ENCODE assay signal across 7 mouse cellular contexts in genomic region chr11:75169405-75170080, GRCm38 (mm10). TPM values are rescaled to one million over a fixed set of nuclear protein-coding genes. Genes with fewer than 3 reads are reported as not detected.
DNase-seq lines count a peak whose midpoint lies in the region; ATAC-seq and TF ChIP-seq lines count a peak whose summit lies in the region.

Gene Hic1 (minus strand): TSS chr11:75169519.

- no peaks in the 10 kb centered on the region for H3K9me3 ChIP-seq in lung, embryonic 14.5 days (ENCODE audit: low read depth, low read length)
- no peaks in the 10 kb centered on the region for H3K9me3 ChIP-seq in heart, embryonic 10.5 days
- no peaks in the 10 kb centered on the region for H3K9me3 ChIP-seq in limb, embryonic 11.5 days (ENCODE audit: control insufficient read depth, low read length)
- H3K9me3 ChIP-seq in neural tube, embryonic 15.5 days (replicated peaks): no peaks in the 10 kb centered on the region

- TF ChIP-seq CTCF in lung, embryonic 14.5 days (IDR thresholded peaks at IDR 0.05; ENCODE audit: low read depth): no peak

- peak; percentile 69 for DNase-seq in lung, embryonic 14.5 days
- DNase-seq in lung, postnatal 14 days: no peak
- DNase-seq in heart, embryonic 10.5 days (ENCODE audit: low spot score): no peak
- DNase-seq in limb, embryonic 11.5 days (ENCODE audit: low spot score): peak; percentile 41
- DNase-seq in layer of hippocampus, postnatal 25 days (ENCODE audit: extremely low spot score in 1 of 2, low spot score in 1 of 2): no peak

- H3K4me1 ChIP-seq in lung, embryonic 14.5 days (ENCODE audit: insufficient read depth): peaks cover 2% of the 10 kb centered on the region
- H3K4me1 ChIP-seq in brown adipose tissue, adult 24 weeks (ENCODE audit: control insufficient read depth, insufficient read depth, insufficient read length, low read length): peaks cover 5% of the 10 kb centered on the region; the same call in 1 of the 2 replicates
- peaks cover 90% of the 10 kb centered on the region for H3K4me1 ChIP-seq in heart, embryonic 10.5 days
- peaks cover 48% of the 10 kb centered on the region for H3K4me1 ChIP-seq in limb, embryonic 11.5 days (ENCODE audit: control insufficient read depth, insufficient read depth, low read length)
- H3K4me1 ChIP-seq in neural tube, embryonic 15.5 days: peaks cover 95% of the 10 kb centered on the region

- 2% methylated on average over 23 of the region's 23 CpGs for WGBS in lung, embryonic 14.5 days
- WGBS in heart, embryonic 10.5 days: 8% methylated on average over 23 of the region's 23 CpGs
- WGBS in limb, embryonic 11.5 days: 5% methylated on average over 23 of the region's 23 CpGs
- WGBS in neural tube, embryonic 15.5 days: 7% methylated on average over 23 of the region's 23 CpGs

- peaks cover 32% of the 10 kb centered on the region for H3K36me3 ChIP-seq in lung, embryonic 14.5 days (ENCODE audit: insufficient read depth)
- peaks cover 4% of the 10 kb centered on the region for H3K36me3 ChIP-seq in heart, embryonic 10.5 days
- H3K36me3 ChIP-seq in limb, embryonic 11.5 days (ENCODE audit: control insufficient read depth, insufficient read depth, low read length): peaks cover 2% of the 10 kb centered on the region; the same call in 1 of the 2 replicates
- H3K36me3 ChIP-seq in neural tube, embryonic 15.5 days: no peaks in the 10 kb centered on the region

- peak within 1 kb of the TSS; percentile 91 for H3K9ac ChIP-seq in lung, embryonic 14.5 days
- H3K9ac ChIP-seq in limb, embryonic 11.5 days (ENCODE audit: low read length): peak within 1 kb of the TSS; percentile 68
- peak within 1 kb of the TSS; percentile 61 for H3K9ac ChIP-seq in neural tube, embryonic 15.5 days (replicated peaks)

- H3K27ac ChIP-seq in lung, embryonic 14.5 days (ENCODE audit: low read depth): peak within 1 kb of the TSS; percentile 95
- H3K27ac ChIP-seq in brown adipose tissue, adult 24 weeks (replicated peaks; ENCODE audit: low read depth, low read length): peak within 1 kb of the TSS; percentile 79
- peak within 1 kb of the TSS; percentile 76 for H3K27ac ChIP-seq in heart, embryonic 10.5 days
- peak within 1 kb of the TSS; percentile 59; the same call in 1 of the 2 replicates for H3K27ac ChIP-seq in limb, embryonic 11.5 days (replicated peaks; ENCODE audit: low read depth, low read length)
- peak within 1 kb of the TSS; percentile 72 for H3K27ac ChIP-seq in neural tube, embryonic 15.5 days (replicated peaks)

- ATAC-seq in lung, embryonic 14.5 days (ENCODE audit: insufficient read depth): no peak
- no peak for ATAC-seq in limb, embryonic 11.5 days (ENCODE audit: insufficient number of reproducible peaks, low FRiP score, low TSS enrichment, low read depth)
- no peak for ATAC-seq in neural tube, embryonic 15.5 days (ENCODE audit: low FRiP score)

- peaks cover 79% of the 10 kb centered on the region for H3K27me3 ChIP-seq in lung, embryonic 14.5 days (ENCODE audit: insufficient read depth, low read length)
- H3K27me3 ChIP-seq in heart, embryonic 10.5 days (ENCODE audit: insufficient read depth, poor library complexity, severe bottlenecking): peaks cover 92% of the 10 kb centered on the region
- H3K27me3 ChIP-seq in limb, embryonic 11.5 days (ENCODE audit: control insufficient read depth, insufficient read depth, low read length): peaks cover 89% of the 10 kb centered on the region
- H3K27me3 ChIP-seq in neural tube, embryonic 15.5 days (replicated peaks): peaks cover 46% of the 10 kb centered on the region

- peak within 1 kb of the TSS; percentile 76 for H3K4me2 ChIP-seq in lung, embryonic 14.5 days
- H3K4me2 ChIP-seq in limb, embryonic 11.5 days (ENCODE audit: low read depth, severe bottlenecking): peak within 1 kb of the TSS; percentile 92
- H3K4me2 ChIP-seq in neural tube, embryonic 15.5 days: peak within 1 kb of the TSS; percentile 99

- peak within 1 kb of the TSS; percentile 77 for H3K4me3 ChIP-seq in lung, embryonic 14.5 days (ENCODE audit: low read depth, low read length)
- H3K4me3 ChIP-seq in brown adipose tissue, adult 24 weeks (ENCODE audit: insufficient read depth, low read depth, low read length): peak within 1 kb of the TSS; percentile 84
- H3K4me3 ChIP-seq in heart, embryonic 10.5 days: peak within 1 kb of the TSS; percentile 72
- H3K4me3 ChIP-seq in limb, embryonic 11.5 days (ENCODE audit: low read depth, low read length): peak within 1 kb of the TSS; percentile 54
- H3K4me3 ChIP-seq in neural tube, embryonic 15.5 days (replicated peaks): peak within 1 kb of the TSS; percentile 53

RNA-seq across cellular contexts. Expression of gene Hic1, which starts in this region (rescaled TPM):
- polyA plus RNA-seq in lung, embryonic 14.5 days (2014; fragmentation: Nextera tagmentation; extraction: Ambion mirVana): 14.0 and 15.6 TPM in 2 replicates
- 4.9 and 5.3 TPM in 2 replicates for polyA plus RNA-seq in brown adipose tissue, adult 24 weeks (2012; ENCODE audit: insufficient read depth, insufficient read length, missing spikeins)
- 1.9 and 2.1 TPM in 2 replicates for polyA plus RNA-seq in heart, embryonic 10.5 days (2016; fragmentation: Nextera tagmentation; extraction: Ambion mirVana)
- 4.1 and 4.5 TPM in 2 replicates for polyA plus RNA-seq in limb, embryonic 11.5 days (2014; fragmentation: Nextera tagmentation; extraction: Ambion mirVana)
- polyA plus RNA-seq in neural tube, embryonic 15.5 days (2015; fragmentation: Nextera tagmentation; extraction: Ambion mirVana): 5.3 and 10.7 TPM in 2 replicates
- 1 to 10 TPM; 2.5 to 3.2 TPM for total RNA-seq in layer of hippocampus, postnatal 25 days (2021)

Comparison
In these comparisons a context has a peak if more than half of its experiments do, and no peak if none do; other contexts are left out.
1. DNase-seq: peak in lung, embryonic 14.5 days (single experiment) and limb, embryonic 11.5 days (single experiment); none in lung, postnatal 14 days (single experiment), heart, embryonic 10.5 days (single experiment) and layer of hippocampus, postnatal 25 days (0 of 2).
2. Peak in every context shown above with its lines, with median percentiles within 50 percentile points of each other: H3K27ac ChIP-seq, H3K4me2 ChIP-seq, H3K4me3 ChIP-seq and H3K9ac ChIP-seq.